Mouse (Mus musculus): ENCODE measurements around the gene Lpar2. TPM values are rescaled to one million over a fixed set of nuclear protein-coding genes. Genes with fewer than 3 reads are reported as not detected.

Lpar2 gene
- under 1 TPM; 0.18 to 0.23 TPM for polyA plus RNA-seq (2017; shearing (Covaris generic))

DNA sequence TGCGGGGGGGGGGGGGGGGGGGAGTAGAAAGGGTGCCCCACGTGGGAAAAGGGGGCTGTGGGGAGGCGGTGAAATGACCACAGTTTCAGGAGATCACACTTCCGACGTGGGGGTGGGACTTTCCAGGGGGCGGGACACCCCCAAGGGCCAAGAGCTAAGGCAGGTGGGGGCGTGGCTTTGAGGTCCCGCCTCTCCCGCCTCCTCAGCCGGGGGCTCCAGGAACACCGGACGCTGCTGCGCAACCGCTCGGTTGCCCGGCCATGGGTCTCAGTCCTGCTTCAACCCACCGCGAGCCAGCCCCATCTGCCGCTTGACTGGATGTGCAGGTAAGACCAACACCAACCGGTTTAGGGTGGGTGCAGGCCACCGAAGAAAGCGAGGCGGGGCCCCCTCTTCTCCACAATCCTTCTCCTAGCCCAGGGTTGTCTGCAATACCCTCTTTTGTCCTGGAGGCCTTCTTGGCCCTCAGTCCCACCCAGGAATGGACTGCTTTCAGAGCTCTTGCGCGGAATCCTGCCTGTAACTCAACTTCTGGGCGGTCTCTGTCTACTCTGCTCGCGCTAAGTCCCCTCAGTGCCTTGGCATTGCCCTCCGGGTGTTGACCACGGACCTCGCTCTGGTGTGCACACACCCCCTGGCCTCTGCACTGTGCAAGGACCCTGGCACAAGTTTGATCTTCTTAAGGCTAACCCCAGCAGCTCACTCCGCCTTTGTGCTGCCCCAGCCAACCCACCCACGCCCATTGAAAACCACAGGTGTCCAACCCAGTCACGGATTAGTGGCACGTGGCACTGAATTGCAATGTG lies at the start of gene Lpar2:
Lpar2 (plus strand) TSS at position 44 of the 806 bp plus-strand sequence.

DNA sequence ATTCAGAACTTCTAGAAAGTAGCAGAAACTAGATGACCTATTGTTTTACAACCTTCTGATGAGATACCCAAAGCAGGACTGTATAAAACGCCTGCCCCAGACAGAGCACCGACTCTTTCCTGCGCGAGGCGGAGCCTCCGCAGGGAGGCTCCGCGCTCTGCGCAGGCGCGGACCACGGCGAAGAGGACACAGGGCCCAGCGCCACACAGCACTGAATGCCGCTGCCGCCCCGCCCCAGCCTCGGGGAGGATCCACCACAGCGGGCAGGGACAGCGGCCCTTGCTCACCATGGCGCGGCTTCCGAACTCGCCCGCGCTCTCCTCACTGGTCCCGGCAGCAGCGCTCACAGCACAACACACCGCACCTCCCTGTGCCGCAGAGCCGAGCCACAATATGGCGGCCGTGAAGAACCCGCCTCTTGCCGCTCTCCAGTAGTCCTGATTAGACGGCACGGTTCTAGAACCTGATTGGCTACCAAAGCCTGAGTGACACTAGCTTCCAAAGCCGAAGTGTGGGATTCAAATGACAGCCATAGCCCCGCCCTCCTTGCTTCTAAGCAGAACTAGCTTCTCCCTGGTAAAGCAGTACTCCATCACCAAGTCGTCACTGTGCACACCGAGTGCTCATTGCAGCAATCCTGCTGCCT lies 47.6 kb upstream of the Lpar2 start, which contains the start of gene Gm20422:
Gm20422 (minus strand) TSS at position 384 of the 646 bp plus-strand sequence.

DNA sequence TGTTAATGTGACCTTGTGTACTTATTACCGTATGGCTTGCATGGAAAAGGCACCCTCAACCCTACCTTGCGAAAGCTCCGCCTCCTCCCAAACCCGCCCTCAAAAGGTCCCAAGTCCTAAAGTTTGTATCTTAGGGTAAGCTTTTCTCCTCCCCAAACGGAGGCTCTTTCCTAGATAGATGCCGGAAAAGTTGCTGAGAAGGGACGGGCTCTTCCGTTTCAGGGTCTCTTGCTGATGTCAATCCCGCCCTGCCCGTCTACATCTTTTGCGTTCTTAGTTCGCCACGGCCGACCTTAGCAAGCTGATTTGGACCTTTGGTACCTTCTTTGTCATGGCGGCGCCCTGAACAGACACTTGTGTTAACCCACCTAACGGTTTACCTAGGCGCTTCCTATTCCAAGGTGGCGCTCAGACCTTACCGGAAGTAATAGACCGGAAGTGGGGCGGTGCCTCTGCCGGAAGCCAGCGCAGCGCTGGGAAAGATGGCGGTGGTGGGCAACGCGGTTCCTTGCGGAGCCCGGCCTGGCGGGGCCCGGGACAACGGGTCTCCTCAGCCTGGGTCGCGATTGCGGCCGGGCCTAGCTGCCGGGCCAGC lies 31.4 kb upstream of the Lpar2 start, which contains the start of the genes Atp13a1 and Zfp866:
Atp13a1 (plus strand) TSS at position 391 of the 595 bp plus-strand sequence.
Zfp866 (minus strand) TSS at position 406 of the 595 bp plus-strand sequence.

DNA sequence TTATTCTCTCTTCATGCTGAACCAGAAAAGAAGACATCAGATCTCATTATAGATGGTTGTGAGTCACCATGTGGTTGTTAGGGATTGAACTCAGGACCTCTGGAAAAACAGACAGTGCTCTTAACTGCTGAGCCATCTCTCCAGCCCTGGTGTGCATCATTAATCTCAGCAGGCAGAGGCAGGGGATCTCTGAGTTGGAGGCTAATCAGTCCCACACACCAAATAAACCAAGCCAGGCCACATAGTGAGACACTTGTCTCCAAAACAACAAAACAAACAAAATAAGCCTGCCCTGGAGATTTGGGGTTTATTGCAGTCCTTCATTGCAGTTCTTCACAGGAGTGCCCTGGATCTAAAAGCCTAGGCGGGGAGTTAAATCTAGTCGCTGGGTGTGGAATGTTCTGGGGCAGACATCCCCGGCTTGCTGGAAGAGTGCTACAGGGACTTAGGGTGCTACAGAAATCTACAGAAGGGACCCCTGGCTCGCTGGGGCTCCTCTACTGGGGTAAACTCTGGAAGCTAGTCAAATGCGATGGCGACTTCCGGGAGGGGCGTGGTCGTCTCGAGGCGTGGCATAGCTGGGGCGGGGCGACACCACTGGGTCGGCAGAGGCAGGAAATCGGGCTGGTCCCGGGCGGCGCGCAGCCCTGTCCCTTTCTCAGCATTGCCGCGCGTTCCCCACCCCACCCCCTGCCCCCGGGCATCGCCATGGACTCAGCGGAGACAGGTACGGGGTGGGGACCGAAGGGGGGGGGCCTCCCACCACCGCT lies 13.9 kb upstream of the Lpar2 start, which contains the start of gene Gmip:
Gmip (plus strand) TSS at position 586 of the 770 bp plus-strand sequence.

DNA sequence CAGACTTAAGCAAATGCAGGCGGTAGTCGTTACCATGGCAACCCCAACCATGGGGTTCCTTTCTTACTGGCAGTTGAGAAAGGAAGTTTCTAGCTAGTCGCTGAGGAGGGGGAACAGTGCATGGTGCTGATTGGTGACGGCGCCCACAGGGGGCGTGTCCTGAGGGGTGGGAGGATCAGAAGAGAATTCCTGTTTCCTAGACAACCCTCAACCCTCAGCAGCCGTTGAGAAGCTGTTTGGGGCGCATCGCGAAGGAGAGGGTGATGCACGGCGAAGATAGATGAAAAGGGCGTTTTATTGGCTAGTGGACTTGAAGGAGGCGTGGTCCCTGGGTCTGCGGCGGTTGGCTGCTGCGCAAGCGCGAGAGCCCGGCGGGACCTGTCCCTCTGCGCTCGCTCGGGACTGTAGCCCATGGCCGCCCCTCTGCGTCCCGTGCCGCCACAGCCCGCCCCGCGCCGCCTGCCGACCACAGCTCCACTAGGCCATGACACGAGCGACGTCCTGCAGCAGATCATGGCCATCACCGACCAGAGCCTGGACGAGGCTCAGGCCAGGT lies 10.1 kb downstream of the Lpar2 start, which contains the start of gene Pbx4:
Pbx4 (plus strand) TSS at position 194 of the 556 bp plus-strand sequence.

Other genes starting within 250 kb of the Lpar2 start
- 10 to 100 TPM; 25.5 to 35.5 TPM for gene Zfp868, start 196.9 kb upstream of the Lpar2 start, polyA plus RNA-seq (2017; shearing (Covaris generic))
- gene Zfp964, start 167.9 kb upstream of the Lpar2 start, polyA plus RNA-seq (2017; shearing (Covaris generic)), result 1 to 10 TPM in 1 of 2 experiments, under 1 TPM in 1; 0.95 to 1.6 TPM
- 10 to 100 TPM; 59.9 to 63.2 TPM for gene Zfp869, start 111.7 kb upstream of the Lpar2 start, polyA plus RNA-seq (2017; shearing (Covaris generic))
- 1 to 10 TPM; 7.5 to 7.9 TPM for gene Zfp963, start 72.5 kb upstream of the Lpar2 start, polyA plus RNA-seq (2017; shearing (Covaris generic))
- gene Gm20422, start 47.5 kb upstream of the Lpar2 start, polyA plus RNA-seq (2017; shearing (Covaris generic)), result not detected
- gene Atp13a1, start 31.3 kb upstream of the Lpar2 start, polyA plus RNA-seq (2017; shearing (Covaris generic)), result 100 to 1,000 TPM in 1 of 2 experiments, 10 to 100 TPM in 1; 85.5 to 118 TPM
- gene Zfp866, start 31.3 kb upstream of the Lpar2 start, polyA plus RNA-seq (2017; shearing (Covaris generic)), result 10 to 100 TPM; 24.3 to 28.0 TPM
- gene Gmip, start 13.8 kb upstream of the Lpar2 start, polyA plus RNA-seq (2017; shearing (Covaris generic)), result 100 to 1,000 TPM; 119 to 150 TPM
- 10 to 100 TPM; 18.4 to 27.8 TPM for gene Pbx4, start 10.1 kb downstream of the Lpar2 start, polyA plus RNA-seq (2017; shearing (Covaris generic))
- gene Cilp2, start 65.3 kb downstream of the Lpar2 start, polyA plus RNA-seq (2017; shearing (Covaris generic)), result under 1 TPM in 1 of 2 experiments, not detected in 1; 0.07 TPM
- gene Tssk6, start 79.8 kb downstream of the Lpar2 start, polyA plus RNA-seq (2017; shearing (Covaris generic)), result 1 to 10 TPM; 4.3 to 5.5 TPM
- gene Ndufa13, start 80.1 kb downstream of the Lpar2 start, polyA plus RNA-seq (2017; shearing (Covaris generic)), result 100 to 1,000 TPM; 156 to 161 TPM
- gene Yjefn3, start 80.3 kb downstream of the Lpar2 start, polyA plus RNA-seq (2017; shearing (Covaris generic)), result 1 to 10 TPM in 1 of 2 experiments, not detected in 1; 2.0 TPM
- gene Gatad2a, start 174.0 kb downstream of the Lpar2 start, polyA plus RNA-seq (2017; shearing (Covaris generic)), result 100 to 1,000 TPM; 126 to 142 TPM
- gene Mau2, start 220.3 kb downstream of the Lpar2 start, polyA plus RNA-seq (2017; shearing (Covaris generic)), result 100 to 1,000 TPM in 1 of 2 experiments, 10 to 100 TPM in 1; 97.7 to 107 TPM
- 10 to 100 TPM; 59.2 to 60.4 TPM for gene Sugp1, start 220.4 kb downstream of the Lpar2 start, polyA plus RNA-seq (2017; shearing (Covaris generic))